Mouse (Mus musculus) cerebellum, adult 8-10 months (tissue): ENCODE data around the gene Clmn.
"Not testable (repeated sequence)": the region's sequence is repeated elsewhere in the genome, so short reads cannot be mapped to it uniquely, and the experiment has no call there.

Experiments used
- DNase-seq: peaks from one replicate; pipeline ENCODE4 v3.0.0; 2022

Gene Clmn

GRCm38 (mm10) chr12:104837111-104837837 lies 27.6 kb downstream of the Clmn start:
- no peak for DNase-seq

GRCm38 (mm10) chr12:104836230-104836629 lies 28.6 kb downstream of the Clmn start:
- no peak for DNase-seq

GRCm38 (mm10) chr12:104835369-104836094 lies 29.3 kb downstream of the Clmn start:
- DNase-seq = no peak

GRCm38 (mm10) chr12:104834772-104835171 lies 30.1 kb downstream of the Clmn start:
- DNase-seq = no peak

- DNase-seq = no peak
Measured at GRCm38 (mm10) chr12:104830666-104831435, 34.0 kb downstream of the Clmn start.

- DNase-seq = no peak
Measured at GRCm38 (mm10) chr12:104830283-104830639, 34.6 kb downstream of the Clmn start.

- no peak for DNase-seq
Measured at GRCm38 (mm10) chr12:104829596-104830282, 35.1 kb downstream of the Clmn start.

- not testable (repeated sequence) for DNase-seq
Measured at GRCm38 (mm10) chr12:104828986-104829385, 35.9 kb downstream of the Clmn start.

GRCm38 (mm10) chr12:104827721-104828120 lies 37.2 kb downstream of the Clmn start:
- DNase-seq = no peak

GRCm38 (mm10) chr12:104824907-104825267 lies 40.0 kb downstream of the Clmn start:
- DNase-seq = no peak

GRCm38 (mm10) chr12:104824244-104824906 lies 40.5 kb downstream of the Clmn start:
- DNase-seq = no peak

- no peak for DNase-seq
Measured at GRCm38 (mm10) chr12:104823722-104824121, 41.2 kb downstream of the Clmn start.

GRCm38 (mm10) chr12:104822838-104823599 lies 41.9 kb downstream of the Clmn start:
- DNase-seq = no peak

GRCm38 (mm10) chr12:104822151-104822550 lies 42.7 kb downstream of the Clmn start:
- no peak for DNase-seq

- no peak for DNase-seq
Measured at GRCm38 (mm10) chr12:104820061-104820460, 44.8 kb downstream of the Clmn start.

- DNase-seq = no peak
Measured at GRCm38 (mm10) chr12:104819050-104819449, 45.8 kb downstream of the Clmn start.

- DNase-seq = no peak
Measured at GRCm38 (mm10) chr12:104818057-104818456, 46.8 kb downstream of the Clmn start.

GRCm38 (mm10) chr12:104817172-104817866 lies 47.6 kb downstream of the Clmn start:
- no peak for DNase-seq

- no peak for DNase-seq
Measured at GRCm38 (mm10) chr12:104814291-104814690, 50.6 kb downstream of the Clmn start.

GRCm38 (mm10) chr12:104813762-104814161 lies 51.1 kb downstream of the Clmn start:
- no peak for DNase-seq

GRCm38 (mm10) chr12:104812711-104813110 lies 52.2 kb downstream of the Clmn start:
- DNase-seq = no peak
